Mouse (Mus musculus) megakaryocyte progenitor cell, adult 5-6 weeks (primary cell): ENCODE measurements around the gene Ing4. TPM values are rescaled to one million over a fixed set of nuclear protein-coding genes. Genes with fewer than 3 reads are reported as not detected.

ENCODE experiments used
- ATAC-seq: replicated peaks from 2 replicates; pipeline ENCODE4 v1.8.0; 2016; ENCODE audit warnings: mild to moderate bottlenecking, moderate TSS enrichment, inconsistent platforms; ENCODE audit not compliant: poor library complexity
- total RNA-seq, 2 experiments: library from RNA; stranded (forward) in 1 of 2; stranded (reverse) in 1 of 2; fragments of 157-497, 149-512 nt in 1 of 2; fragments of 200-1000 nt in 1 of 2; gene quantifications; 2 replicates each; pipeline versions ENCODE4 v1.2.3 to v1.2.4; 2015 to 2017

Gene Ing4
- total RNA-seq, 2 experiments from 2014 or later, result 22.8 to 49.8 TPM

GRCm38 (mm10) chr6:125089521-125090321, 50.2 kb downstream of the Ing4 start:
- peak; percentile 66 for ATAC-seq

- ATAC-seq, result no peak
Measured at GRCm38 (mm10) chr6:125090341-125091085, 51.0 kb downstream of the Ing4 start.

GRCm38 (mm10) chr6:125092372-125092771, 52.8 kb downstream of the Ing4 start:
- ATAC-seq, result no peak

- no peak for ATAC-seq
Measured at GRCm38 (mm10) chr6:125094843-125095242, 55.3 kb downstream of the Ing4 start.

GRCm38 (mm10) chr6:125095391-125096278, 56.1 kb downstream of the Ing4 start, which contains the start of gene Chd4:
Chd4 (plus strand) TSS chr6:125095981.
- ATAC-seq, result peak; percentile 73

- no peak for ATAC-seq
Measured at GRCm38 (mm10) chr6:125096279-125096596, 56.7 kb downstream of the Ing4 start.

GRCm38 (mm10) chr6:125096597-125097345, 57.2 kb downstream of the Ing4 start:
- ATAC-seq, result peak; percentile 10; the same call in 1 of the 2 replicates

GRCm38 (mm10) chr6:125097346-125097689, 57.8 kb downstream of the Ing4 start:
- no peak for ATAC-seq

GRCm38 (mm10) chr6:125097951-125098350, 58.4 kb downstream of the Ing4 start:
- no peak for ATAC-seq

- ATAC-seq, result no peak
Measured at GRCm38 (mm10) chr6:125098513-125098912, 59.0 kb downstream of the Ing4 start.

Other genes starting within 250 kb of the Ing4 start
- 1.6 and 2.2 TPM in 2 replicates for gene Spsb2, start 231.1 kb upstream of the Ing4 start, total RNA-seq (2015)
- gene Spsb2, start 231.1 kb upstream of the Ing4 start, total RNA-seq (2017), result 6.0 and 9.0 TPM in 2 replicates
- gene Tpi1, start 225.5 kb upstream of the Ing4 start, total RNA-seq (2015), result 279 and 298 TPM in 2 replicates
- gene Tpi1, start 225.5 kb upstream of the Ing4 start, total RNA-seq (2017), result 240 and 287 TPM in 2 replicates
- 42.0 and 46.7 TPM in 2 replicates for gene Usp5, start 210.3 kb upstream of the Ing4 start, total RNA-seq (2015)
- 86.1 and 87.7 TPM in 2 replicates for gene Usp5, start 210.3 kb upstream of the Ing4 start, total RNA-seq (2017)
- 130 and 145 TPM in 2 replicates for gene Cdca3, start 210.2 kb upstream of the Ing4 start, total RNA-seq (2015)
- gene Cdca3, start 210.2 kb upstream of the Ing4 start, total RNA-seq (2017), result 149 and 159 TPM in 2 replicates
- gene Gnb3, start 199.5 kb upstream of the Ing4 start, total RNA-seq (2015), result not detected in 2 replicates
- gene Gnb3, start 199.5 kb upstream of the Ing4 start, total RNA-seq (2017), result not detected in 2 replicates
- 1.3 and 3.5 TPM in 2 replicates for gene P3h3, start 182.0 kb upstream of the Ing4 start, total RNA-seq (2015)
- 1.00 and 2.5 TPM in 2 replicates for gene P3h3, start 182.0 kb upstream of the Ing4 start, total RNA-seq (2017)
- gene Gpr162, start 175.8 kb upstream of the Ing4 start, total RNA-seq (2015), result not detected in 2 replicates
- gene Gpr162, start 175.8 kb upstream of the Ing4 start, total RNA-seq (2017), result not detected in 2 replicates
- gene Cd4, start 151.5 kb upstream of the Ing4 start, total RNA-seq (2015), result 0.42 and 1.0 TPM in 2 replicates
- 0.08 and 1.0 TPM in 2 replicates for gene Cd4, start 151.5 kb upstream of the Ing4 start, total RNA-seq (2017)
- 0.81 and 1.3 TPM in 2 replicates for gene Lag3, start 128.1 kb upstream of the Ing4 start, total RNA-seq (2015)
- gene Lag3, start 128.1 kb upstream of the Ing4 start, total RNA-seq (2017), result 0.08 and 1.0 TPM in 2 replicates
- 15.9 and 18.8 TPM in 2 replicates for gene Ptms, start 119.7 kb upstream of the Ing4 start, total RNA-seq (2015)
- gene Ptms, start 119.7 kb upstream of the Ing4 start, total RNA-seq (2017), result 14.0 and 26.1 TPM in 2 replicates
- gene Mlf2, start 108.4 kb upstream of the Ing4 start, total RNA-seq (2015), result 71.3 and 82.7 TPM in 2 replicates
- 57.0 and 58.8 TPM in 2 replicates for gene Mlf2, start 108.4 kb upstream of the Ing4 start, total RNA-seq (2017)
- 86.3 and 90.2 TPM in 2 replicates for gene Cops7a, start 74.2 kb upstream of the Ing4 start, total RNA-seq (2015)
- 56.1 and 61.8 TPM in 2 replicates for gene Cops7a, start 74.2 kb upstream of the Ing4 start, total RNA-seq (2017)
- 0.15 TPM in 1 of 2 replicates, not detected in the other for gene Pianp, start 43.1 kb upstream of the Ing4 start, total RNA-seq (2015)
- gene Pianp, start 43.1 kb upstream of the Ing4 start, total RNA-seq (2017), result not detected in 2 replicates
- 67.9 and 69.9 TPM in 2 replicates for gene Zfp384, start 30.6 kb upstream of the Ing4 start, total RNA-seq (2015)
- 26.2 and 29.3 TPM in 2 replicates for gene Zfp384, start 30.6 kb upstream of the Ing4 start, total RNA-seq (2017)
- gene Acrbp, start 9.9 kb downstream of the Ing4 start, total RNA-seq (2015), result 8.1 and 9.5 TPM in 2 replicates
- gene Acrbp, start 9.9 kb downstream of the Ing4 start, total RNA-seq (2017), result 3.6 and 5.8 TPM in 2 replicates
- gene Lpar5, start 28.2 kb downstream of the Ing4 start, total RNA-seq (2015), result 6.7 and 10.6 TPM in 2 replicates
- 3.5 and 6.7 TPM in 2 replicates for gene Lpar5, start 28.2 kb downstream of the Ing4 start, total RNA-seq (2017)
- gene Chd4, start 56.2 kb downstream of the Ing4 start, total RNA-seq (2015), result 85.7 and 91.6 TPM in 2 replicates
- gene Chd4, start 56.2 kb downstream of the Ing4 start, total RNA-seq (2017), result 299 and 375 TPM in 2 replicates
- gene Nop2, start 92.1 kb downstream of the Ing4 start, total RNA-seq (2015), result 42.8 and 43.7 TPM in 2 replicates
- gene Nop2, start 92.1 kb downstream of the Ing4 start, total RNA-seq (2017), result 82.3 and 83.8 TPM in 2 replicates
- 14.3 and 18.1 TPM in 2 replicates for gene Iffo1, start 105.5 kb downstream of the Ing4 start, total RNA-seq (2015)
- gene Iffo1, start 105.5 kb downstream of the Ing4 start, total RNA-seq (2017), result 14.2 and 15.7 TPM in 2 replicates
- 3,979 and 4,068 TPM in 2 replicates for gene Gapdh, start 126.7 kb downstream of the Ing4 start, total RNA-seq (2015)
- gene Gapdh, start 126.7 kb downstream of the Ing4 start, total RNA-seq (2017), result 1,418 and 1,569 TPM in 2 replicates
- 205 and 228 TPM in 2 replicates for gene Ncapd2, start 151.9 kb downstream of the Ing4 start, total RNA-seq (2015)
- gene Ncapd2, start 151.9 kb downstream of the Ing4 start, total RNA-seq (2017), result 207 and 256 TPM in 2 replicates
- gene Mrpl51, start 152.0 kb downstream of the Ing4 start, total RNA-seq (2015), result 144 and 171 TPM in 2 replicates
- gene Mrpl51, start 152.0 kb downstream of the Ing4 start, total RNA-seq (2017), result 128 and 156 TPM in 2 replicates
- 10.1 and 15.5 TPM in 2 replicates for gene Vamp1, start 175.8 kb downstream of the Ing4 start, total RNA-seq (2015)
- 6.2 and 9.1 TPM in 2 replicates for gene Vamp1, start 175.8 kb downstream of the Ing4 start, total RNA-seq (2017)
- gene Tapbpl, start 192.1 kb downstream of the Ing4 start, total RNA-seq (2015), result 5.2 and 7.4 TPM in 2 replicates
- gene Tapbpl, start 192.1 kb downstream of the Ing4 start, total RNA-seq (2017), result 16.2 and 18.6 TPM in 2 replicates
- 44.7 and 60.2 TPM in 2 replicates for gene Cd27, start 197.2 kb downstream of the Ing4 start, total RNA-seq (2015)
- 28.9 and 41.9 TPM in 2 replicates for gene Cd27, start 197.2 kb downstream of the Ing4 start, total RNA-seq (2017)
- not detected in 2 replicates for gene Tuba3a, start 246.3 kb downstream of the Ing4 start, total RNA-seq (2015)
- not detected in 2 replicates for gene Tuba3a, start 246.3 kb downstream of the Ing4 start, total RNA-seq (2017)